Mouse (Mus musculus) heart, embryonic 14.5 days (tissue): ENCODE results near the gene Timm8a2. TPM values are rescaled to one million over a fixed set of nuclear protein-coding genes. Genes with fewer than 3 reads are reported as not detected.

Experiments used
- ATAC-seq: fragments of 200-750 bp; cut with Nextera tagmentation; 2 replicates; pipeline ENCODE4 v1.8.0; 2017; ENCODE audit warnings: low read depth, moderate TSS enrichment; ENCODE audit not compliant: insufficient number of reproducible peaks, insufficient read depth, low FRiP score
- H3K27ac ChIP-seq, 2 experiments: fragments of 200-500 bp in 1 of 2; fragments of 300-500 bp in 1 of 2; sonication (generic) in 1 of 2; replicated peaks in 1 of 2; 2 replicates each; pipeline ENCODE4 v1.5.1; 2012 to 2014; ENCODE audit warnings: low read depth in 2 of 2, low read length in 2 of 2, control low read depth in 1 of 2, mild to moderate bottlenecking in 1 of 2, mixed read lengths in 1 of 2; ENCODE audit not compliant: control insufficient read depth in 1 of 2, insufficient read depth in 1 of 2
- H3K27me3 ChIP-seq: fragments of 300-500 bp; sonication (generic); 2 replicates; pipeline ENCODE4 v1.6.1; 2014; ENCODE audit warnings: mild to moderate bottlenecking, low read length, control low read depth; ENCODE audit not compliant: control insufficient read depth, insufficient read depth
- H3K36me3 ChIP-seq: fragments of 300-500 bp; sonication (generic); 2 replicates; pipeline ENCODE4 v1.6.1; 2014; ENCODE audit warnings: mild to moderate bottlenecking, control low read depth, low read length, mixed read lengths; ENCODE audit not compliant: control insufficient read depth, insufficient read depth
- H3K4me1 ChIP-seq, 2 experiments: fragments of 200-500 bp in 1 of 2; fragments of 300-500 bp in 1 of 2; sonication (generic) in 1 of 2; 2 replicates each; pipeline ENCODE4 v1.6.1; 2012 to 2014; ENCODE audit warnings: low read length in 2 of 2, control low read depth in 1 of 2, mixed read lengths in 1 of 2; ENCODE audit not compliant: control insufficient read depth in 2 of 2, insufficient read depth in 2 of 2
- H3K4me2 ChIP-seq: fragments of 300-500 bp; sonication (generic); 2 replicates; pipeline ENCODE4 v1.6.1; 2014; ENCODE audit warnings: mild to moderate bottlenecking, low read length
- H3K4me3 ChIP-seq, 2 experiments: fragments of 200-500 bp in 1 of 2; fragments of 300-500 bp in 1 of 2; sonication (generic) in 1 of 2; 2 replicates each; pipeline ENCODE4 v1.5.1; 2012 to 2014; ENCODE audit warnings: low read length in 2 of 2, mild to moderate bottlenecking in 2 of 2, control low read depth in 1 of 2, low read depth in 1 of 2, moderate library complexity in 1 of 2; ENCODE audit not compliant: control insufficient read depth in 1 of 2, insufficient read depth in 1 of 2
- H3K9ac ChIP-seq: fragments of 300-500 bp; sonication (generic); 2 replicates; pipeline ENCODE4 v1.6.1; 2014; ENCODE audit warnings: mild to moderate bottlenecking, low read length
- H3K9me3 ChIP-seq: fragments of 300-500 bp; sonication (generic); 2 replicates; pipeline ENCODE4 v1.6.1; 2016; ENCODE audit warnings: low read length, control low read depth; ENCODE audit not compliant: control insufficient read depth
- WGBS: fragments of 180-500 bp; shearing (Covaris S2); extraction: QIAGEN DNeasy Blood & Tissue Kit; methylation state at CpG from one replicate; pipeline ENCODE4 v1.1.7; 2014; 5-methylcytosine and 5-hydroxymethylcytosine counted together
- polyA plus RNA-seq: library from polyadenylated mRNA; unstranded; fragments of >200 nt; fragmentation: Nextera tagmentation; extraction: Ambion mirVana; gene quantifications from 2 replicates; pipeline ENCODE4 v1.2.1, GENCODE M21; 2014

The Timm8a2 gene
- polyA plus RNA-seq, 1 experiment from 2014 or later, result not detected

GRCm38 (mm10) chr14:121991921-121992320 lies 42.6 kb upstream of the Timm8a2 start:
- H3K4me1 ChIP-seq, result peaks cover 4 to 6% of the 10 kb centered on the region in 2 experiments
- ATAC-seq, result no peak
- H3K9me3 ChIP-seq, result no peaks in the 10 kb centered on the region
- no peak overlapping the region for H3K27ac ChIP-seq
- peaks cover 22% of the 10 kb centered on the region for H3K36me3 ChIP-seq
- no peak overlapping the region for H3K4me2 ChIP-seq
- H3K9ac ChIP-seq, result no peak overlapping the region
- H3K4me3 ChIP-seq, result no peak overlapping the region
- no peaks in the 10 kb centered on the region for H3K27me3 ChIP-seq

GRCm38 (mm10) chr14:121992395-121993280 lies 41.8 kb upstream of the Timm8a2 start:
- Histone ChIP-seq H3K4me1 (peaks cover 5 to 9% of the 10 kb centered on the region in 2 experiments), H3K4me3 (no peak overlapping the region), H3K27ac (no peak overlapping the region; a peak in 1 of 4 replicates), H3K4me2 (no peak overlapping the region), H3K9me3 (no peaks in the 10 kb centered on the region), H3K27me3 (no peaks in the 10 kb centered on the region), H3K9ac (no peak overlapping the region), H3K36me3 (peaks cover 22% of the 10 kb centered on the region)
- 78% methylated on average over 13 of the region's 13 CpGs for WGBS
- ATAC-seq, result no peak

- ATAC-seq, result no peak
- Histone ChIP-seq H3K36me3 (peaks cover 22% of the 10 kb centered on the region), H3K9me3 (no peaks in the 10 kb centered on the region), H3K4me3 (no peak overlapping the region), H3K4me1 (peaks cover 5 to 9% of the 10 kb centered on the region in 2 experiments), H3K27me3 (no peaks in the 10 kb centered on the region), H3K4me2 (no peak overlapping the region), H3K27ac (no peak overlapping the region), H3K9ac (no peak overlapping the region)
- 91% methylated on average over 4 of the region's 4 CpGs for WGBS
Measured at GRCm38 (mm10) chr14:121993616-121994015, 40.9 kb upstream of the Timm8a2 start.

GRCm38 (mm10) chr14:121994171-121994700 lies 40.2 kb upstream of the Timm8a2 start:
- Histone ChIP-seq H3K36me3 (peaks cover 22% of the 10 kb centered on the region), H3K4me1 (peaks cover 5 to 9% of the 10 kb centered on the region in 2 experiments), H3K9ac (no peak overlapping the region), H3K4me3 (no peak overlapping the region), H3K27me3 (no peaks in the 10 kb centered on the region), H3K4me2 (no peak overlapping the region), H3K27ac (no peak overlapping the region), H3K9me3 (no peaks in the 10 kb centered on the region)
- no peak for ATAC-seq
- 94% methylated on average over 17 of the region's 17 CpGs for WGBS

GRCm38 (mm10) chr14:121994846-121995556 lies 39.5 kb upstream of the Timm8a2 start:
- no peak for ATAC-seq
- WGBS, result 86% methylated on average over 7 of the region's 7 CpGs
- peaks cover 22% of the 10 kb centered on the region for H3K36me3 ChIP-seq

GRCm38 (mm10) chr14:121995557-121995870 lies 39.0 kb upstream of the Timm8a2 start:
- peaks cover 7 to 9% of the 10 kb centered on the region in 2 experiments for H3K4me1 ChIP-seq
- H3K36me3 ChIP-seq, result peaks cover 22% of the 10 kb centered on the region
- WGBS, result 73% methylated on average over 1 of the region's 1 CpGs
- no peak for ATAC-seq
- H3K9me3 ChIP-seq, result no peaks in the 10 kb centered on the region
- H3K4me2 ChIP-seq, result no peak overlapping the region
- H3K4me3 ChIP-seq, result no peak overlapping the region
- H3K27me3 ChIP-seq, result no peaks in the 10 kb centered on the region
- no peak overlapping the region for H3K9ac ChIP-seq
- H3K27ac ChIP-seq, result no peak overlapping the region

More at GRCm38 (mm10) chr14:121994846-121995556, 39.5 kb upstream of the Timm8a2 start:
- Histone ChIP-seq H3K9ac (no peak overlapping the region), H3K27ac (no peak overlapping the region), H3K4me2 (no peak overlapping the region), H3K4me1 (peaks cover 5 to 9% of the 10 kb centered on the region in 2 experiments), H3K9me3 (no peaks in the 10 kb centered on the region), H3K4me3 (no peak overlapping the region), H3K27me3 (no peaks in the 10 kb centered on the region)

GRCm38 (mm10) chr14:121996786-121997185 lies 37.7 kb upstream of the Timm8a2 start:
- Histone ChIP-seq H3K4me1 (peaks cover 7 to 9% of the 10 kb centered on the region in 2 experiments), H3K4me2 (no peak overlapping the region), H3K9ac (no peak overlapping the region), H3K27ac (0 out of 4 replicates have a peak overlapping the region, but pooled peaks of 1 of the 2 experiments have one; percentile 19), H3K4me3 (no peak overlapping the region), H3K9me3 (no peaks in the 10 kb centered on the region), H3K27me3 (no peaks in the 10 kb centered on the region), H3K36me3 (peaks cover 20% of the 10 kb centered on the region)
- no peak for ATAC-seq
- 71% methylated on average over 8 of the region's 8 CpGs for WGBS
